Mouse (Mus musculus): ENCODE results near the gene Ephb1. TPM values are rescaled to one million over a fixed set of nuclear protein-coding genes. Genes with fewer than 3 reads are reported as not detected.
A peak's percentile ranks its signal among the peaks of the same experiment; 100 is the strongest.

Ephb1 gene
- polyA plus RNA-seq, 1 experiment, result 0.11 TPM

- TF ChIP-seq GATA1 (IDR thresholded peaks at IDR 0.05; ENCODE audit: borderline replicate concordance, low read length) (no peak), FLI1 (IDR thresholded peaks at IDR 0.05; ENCODE audit: low read length) (no peak)
- H3K27me3 ChIP-seq (replicated peaks), result no peaks in the 10 kb centered on the region
These were observed 247.3 kb downstream of the Ephb1 start for GRCm38 (mm10) chr9:102107213-102107612.

GRCm38 (mm10) chr9:102096825-102097224 lies 257.7 kb downstream of the Ephb1 start:
- Histone ChIP-seq H3K27me3 (replicated peaks) (no peaks in the 10 kb centered on the region), H3K36me3 (replicated peaks; ENCODE audit: low read length) (no peaks in the 10 kb centered on the region), H3K4me1 (no peaks in the 10 kb centered on the region), H3K4me3 (replicated peaks) (no peak overlapping the region), H3K9me3 (peaks cover 6% of the 10 kb centered on the region; the same call in 1 of the 2 replicates)
- TF ChIP-seq GATA1 (IDR thresholded peaks at IDR 0.05; ENCODE audit: borderline replicate concordance, low read length), result no peak
- no peak for TF ChIP-seq FLI1 (IDR thresholded peaks at IDR 0.05; ENCODE audit: low read length)

More at GRCm38 (mm10) chr9:102107213-102107612, 247.3 kb downstream of the Ephb1 start:
- Histone ChIP-seq H3K4me3 (replicated peaks) (no peak overlapping the region), H3K36me3 (replicated peaks; ENCODE audit: low read length) (no peaks in the 10 kb centered on the region), H3K4me1 (no peaks in the 10 kb centered on the region), H3K9me3 (no peaks in the 10 kb centered on the region)

- H3K27me3 ChIP-seq (replicated peaks), result no peaks in the 10 kb centered on the region
- H3K36me3 ChIP-seq (replicated peaks; ENCODE audit: low read length), result no peaks in the 10 kb centered on the region
- H3K4me3 ChIP-seq (replicated peaks), result peak overlapping the region; percentile 38
- H3K9me3 ChIP-seq, result peaks cover 31% of the 10 kb centered on the region
- no peaks in the 10 kb centered on the region for H3K4me1 ChIP-seq
- no peak for TF ChIP-seq GATA1 (IDR thresholded peaks at IDR 0.05; ENCODE audit: borderline replicate concordance, low read length)
- TF ChIP-seq FLI1 (IDR thresholded peaks at IDR 0.05; ENCODE audit: low read length), result no peak
These were observed 265.9 kb downstream of the Ephb1 start for GRCm38 (mm10) chr9:102088598-102088997.

- H3K4me3 ChIP-seq (replicated peaks), result peak overlapping the region; percentile 47
- H3K27me3 ChIP-seq (replicated peaks), result no peaks in the 10 kb centered on the region
- H3K36me3 ChIP-seq (replicated peaks; ENCODE audit: low read length), result no peaks in the 10 kb centered on the region
- H3K4me1 ChIP-seq, result no peaks in the 10 kb centered on the region
- peaks cover 27% of the 10 kb centered on the region for H3K9me3 ChIP-seq
- TF ChIP-seq FLI1 (IDR thresholded peaks at IDR 0.05; ENCODE audit: low read length) (no peak), GATA1 (IDR thresholded peaks at IDR 0.05; ENCODE audit: borderline replicate concordance, low read length) (no peak)
These were observed 268.3 kb downstream of the Ephb1 start for GRCm38 (mm10) chr9:102086053-102086706.

GRCm38 (mm10) chr9:102085477-102085876 lies 269.0 kb downstream of the Ephb1 start:
- Histone ChIP-seq H3K4me3 (replicated peaks) (no peak overlapping the region), H3K36me3 (replicated peaks; ENCODE audit: low read length) (no peaks in the 10 kb centered on the region), H3K4me1 (no peaks in the 10 kb centered on the region), H3K27me3 (replicated peaks) (no peaks in the 10 kb centered on the region), H3K9me3 (peaks cover 23% of the 10 kb centered on the region)
- no peak for TF ChIP-seq GATA1 (IDR thresholded peaks at IDR 0.05; ENCODE audit: borderline replicate concordance, low read length)
- TF ChIP-seq FLI1 (IDR thresholded peaks at IDR 0.05; ENCODE audit: low read length), result no peak

GRCm38 (mm10) chr9:102080934-102081333 lies 273.6 kb downstream of the Ephb1 start:
- no peaks in the 10 kb centered on the region for H3K36me3 ChIP-seq (replicated peaks; ENCODE audit: low read length)
- H3K4me3 ChIP-seq (replicated peaks), result no peak overlapping the region
- peaks cover 18% of the 10 kb centered on the region for H3K9me3 ChIP-seq
- H3K4me1 ChIP-seq, result no peaks in the 10 kb centered on the region
- TF ChIP-seq GATA1 (IDR thresholded peaks at IDR 0.05; ENCODE audit: borderline replicate concordance, low read length), result no peak
- TF ChIP-seq FLI1 (IDR thresholded peaks at IDR 0.05; ENCODE audit: low read length), result no peak
- no peaks in the 10 kb centered on the region for H3K27me3 ChIP-seq (replicated peaks)

GRCm38 (mm10) chr9:102079151-102079550 lies 275.3 kb downstream of the Ephb1 start:
- H3K4me3 ChIP-seq (replicated peaks), result no peak overlapping the region
- H3K9me3 ChIP-seq, result peaks cover 11% of the 10 kb centered on the region
- no peaks in the 10 kb centered on the region for H3K4me1 ChIP-seq
- TF ChIP-seq GATA1 (IDR thresholded peaks at IDR 0.05; ENCODE audit: borderline replicate concordance, low read length), result no peak
- no peak for TF ChIP-seq FLI1 (IDR thresholded peaks at IDR 0.05; ENCODE audit: low read length)
- no peaks in the 10 kb centered on the region for H3K36me3 ChIP-seq (replicated peaks; ENCODE audit: low read length)
- no peaks in the 10 kb centered on the region for H3K27me3 ChIP-seq (replicated peaks)

- no peaks in the 10 kb centered on the region for H3K36me3 ChIP-seq (replicated peaks; ENCODE audit: low read length)
- H3K27me3 ChIP-seq (replicated peaks), result no peaks in the 10 kb centered on the region
- TF ChIP-seq FLI1 (IDR thresholded peaks at IDR 0.05; ENCODE audit: low read length) (no peak), GATA1 (IDR thresholded peaks at IDR 0.05; ENCODE audit: borderline replicate concordance, low read length) (no peak)
- peak overlapping the region; percentile 43 for H3K4me3 ChIP-seq (replicated peaks)
- peaks cover 11% of the 10 kb centered on the region for H3K9me3 ChIP-seq
- H3K4me1 ChIP-seq, result no peaks in the 10 kb centered on the region
These were observed 276.3 kb downstream of the Ephb1 start for GRCm38 (mm10) chr9:102078238-102078637.

- Histone ChIP-seq H3K4me3 (replicated peaks) (no peak overlapping the region), H3K27me3 (replicated peaks) (no peaks in the 10 kb centered on the region), H3K36me3 (replicated peaks; ENCODE audit: low read length) (no peaks in the 10 kb centered on the region), H3K4me1 (no peaks in the 10 kb centered on the region), H3K9me3 (peaks cover 11% of the 10 kb centered on the region)
- no peak for TF ChIP-seq FLI1 (IDR thresholded peaks at IDR 0.05; ENCODE audit: low read length)
These were observed 279.0 kb downstream of the Ephb1 start for GRCm38 (mm10) chr9:102075539-102075938.

GRCm38 (mm10) chr9:102073404-102073803 lies 281.1 kb downstream of the Ephb1 start:
- H3K4me3 ChIP-seq (replicated peaks), result no peak overlapping the region
- H3K9me3 ChIP-seq, result peaks cover under 1% of the 10 kb centered on the region; the same call in 1 of the 2 replicates
- TF ChIP-seq GATA1 (IDR thresholded peaks at IDR 0.05; ENCODE audit: borderline replicate concordance, low read length) (no peak), FLI1 (IDR thresholded peaks at IDR 0.05; ENCODE audit: low read length) (no peak)
- H3K4me1 ChIP-seq, result no peaks in the 10 kb centered on the region
- H3K27me3 ChIP-seq (replicated peaks), result no peaks in the 10 kb centered on the region
- no peaks in the 10 kb centered on the region for H3K36me3 ChIP-seq (replicated peaks; ENCODE audit: low read length)

Measured in megakaryocyte, embryonic 14.5 days (primary cell).